Mouse (Mus musculus) hindbrain, embryonic 11.5 days (tissue): ENCODE data around the gene Abca7. TPM values are rescaled to one million over a fixed set of nuclear protein-coding genes. Genes with fewer than 3 reads are reported as not detected.
A peak's percentile ranks its signal among the peaks of the same experiment; 100 is the strongest.

Experiments
- ATAC-seq: fragments of 200-750 bp; cut with Nextera tagmentation; 2 replicates; pipeline ENCODE4 v1.8.0; 2017; ENCODE audit warnings: mild to moderate bottlenecking, moderate TSS enrichment, moderate library complexity; ENCODE audit not compliant: low FRiP score
- DNase-seq: peaks from one replicate; pipeline ENCODE4 v3.0.0-alpha.2; 2015; ENCODE audit warnings: low spot score
- H3K27ac ChIP-seq: fragments of 300-500 bp; sonication (generic); 2 replicates; pipeline ENCODE4 v1.5.1; 2014; ENCODE audit warnings: mild to moderate bottlenecking, low read depth, low read length
- H3K27me3 ChIP-seq: fragments of 300-500 bp; sonication (generic); 2 replicates; pipeline ENCODE4 v1.6.1; 2014; ENCODE audit warnings: mild to moderate bottlenecking, low read length, moderate library complexity, mixed read lengths; ENCODE audit not compliant: control insufficient read depth, insufficient read depth
- H3K36me3 ChIP-seq: fragments of 300-500 bp; sonication (generic); 2 replicates; pipeline ENCODE4 v1.6.1; 2014; ENCODE audit warnings: mild to moderate bottlenecking, low read length, moderate library complexity, mixed read lengths; ENCODE audit not compliant: control insufficient read depth, insufficient read depth
- H3K4me1 ChIP-seq: fragments of 300-500 bp; sonication (generic); replicated peaks from 2 replicates; pipeline ENCODE4 v1.6.1; 2014; ENCODE audit warnings: low read length, mixed read lengths; ENCODE audit not compliant: control insufficient read depth, insufficient read depth
- H3K4me2 ChIP-seq: fragments of 300-500 bp; sonication (generic); replicated peaks from 2 replicates; pipeline ENCODE4 v1.6.1; 2014; ENCODE audit warnings: mild to moderate bottlenecking, low read depth, low read length
- H3K4me3 ChIP-seq: fragments of 300-500 bp; sonication (generic); 2 replicates; pipeline ENCODE4 v1.5.1; 2014; ENCODE audit warnings: low read depth, low read length
- H3K9ac ChIP-seq: fragments of 300-500 bp; sonication (generic); 2 replicates; pipeline ENCODE4 v1.6.1; 2014; ENCODE audit warnings: low read depth, low read length
- H3K9me3 ChIP-seq: fragments of 300-500 bp; sonication (generic); 2 replicates; pipeline ENCODE4 v1.6.1; 2016; ENCODE audit warnings: low read length; ENCODE audit not compliant: control insufficient read depth
- WGBS: fragments of 180-500 bp; shearing (Covaris S2); extraction: QIAGEN DNeasy Blood & Tissue Kit; methylation state at CpG from one replicate; pipeline ENCODE4 v1.1.7; 2014; 5-methylcytosine and 5-hydroxymethylcytosine counted together
- polyA plus RNA-seq: library from polyadenylated mRNA; unstranded; fragments of >200 nt; fragmentation: Nextera tagmentation; extraction: Ambion mirVana; gene quantifications from 2 replicates; pipeline ENCODE4 v1.2.1, GENCODE M21; 2014

Gene Abca7
- polyA plus RNA-seq, 1 experiment from 2014 or later = 2.6 TPM

GRCm38 (mm10) chr10:80025044-80025347 lies 28.7 kb downstream of the Abca7 start:
- Histone ChIP-seq H3K9me3 (no peaks in the 10 kb centered on the region), H3K4me3 (no peak overlapping the region), H3K27me3 (0 out of 2 replicates have a peak, but pooled peaks cover 2% of the 10 kb centered on the region), H3K9ac (no peak overlapping the region), H3K4me1 (no peaks in the 10 kb centered on the region), H3K36me3 (no peaks in the 10 kb centered on the region), H3K4me2 (no peak overlapping the region), H3K27ac (no peak overlapping the region)
- no peak for ATAC-seq
- 52% methylated on average over 4 of the region's 4 CpGs for WGBS
- no peak for DNase-seq

DNA sequence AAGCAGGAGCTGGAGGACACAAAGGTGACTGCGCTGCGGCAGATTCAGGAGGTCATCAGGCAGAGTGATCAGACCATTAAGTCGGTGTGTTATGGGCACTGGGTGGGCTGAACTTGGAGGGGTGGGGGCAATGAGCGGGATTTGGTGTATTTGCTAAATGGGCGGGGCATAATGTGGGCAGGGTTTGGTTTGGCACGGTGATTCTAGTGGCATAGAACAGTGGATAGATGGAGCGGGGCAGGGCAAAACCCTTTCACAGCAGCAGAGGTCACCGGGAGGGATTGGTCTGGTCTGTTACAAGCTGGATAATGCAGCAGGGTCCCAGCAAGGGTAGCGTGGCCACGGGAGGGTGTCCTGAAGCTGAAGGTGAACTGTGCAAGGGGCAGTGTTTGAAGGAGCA lies 29.2 kb downstream of the Abca7 start:
- no peak overlapping the region for H3K4me2 ChIP-seq
- no peak overlapping the region for H3K9ac ChIP-seq
- ATAC-seq (no peak), DNase-seq (no peak)
- 75% methylated on average over 10 of the region's 10 CpGs for WGBS
- H3K4me3 ChIP-seq = no peak overlapping the region
- H3K9me3 ChIP-seq = no peaks in the 10 kb centered on the region
- no peak overlapping the region for H3K27ac ChIP-seq
- H3K27me3 ChIP-seq = 0 out of 2 replicates have a peak, but pooled peaks cover 2% of the 10 kb centered on the region
- no peaks in the 10 kb centered on the region for H3K4me1 ChIP-seq
- no peaks in the 10 kb centered on the region for H3K36me3 ChIP-seq

DNA sequence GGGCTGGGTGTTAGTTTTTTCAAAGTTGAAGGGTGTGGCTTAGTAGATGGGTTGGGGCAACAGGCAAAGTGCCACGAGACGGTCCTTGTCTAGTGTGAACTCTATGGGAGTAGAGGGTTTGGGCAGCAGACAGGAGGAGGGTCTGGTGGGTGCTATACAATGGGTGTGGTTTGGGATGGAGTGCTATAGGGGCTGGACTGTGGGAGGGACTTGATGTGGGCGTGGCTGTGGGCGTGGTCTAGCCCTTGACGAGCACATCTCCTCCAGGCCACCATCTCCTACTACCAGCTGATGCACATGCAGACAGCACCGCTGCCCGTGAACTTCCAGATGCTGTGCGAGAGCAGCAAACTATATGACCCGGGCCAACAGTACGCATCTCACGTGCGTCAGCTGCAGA lies 29.6 kb downstream of the Abca7 start:
- H3K4me3 ChIP-seq = no peak overlapping the region
- H3K9ac ChIP-seq = no peak overlapping the region
- ATAC-seq (peak; percentile 49; the same call in 1 of the 2 replicates), DNase-seq (peak; percentile 52)
- H3K27ac ChIP-seq = no peak overlapping the region
- H3K4me1 ChIP-seq = no peaks in the 10 kb centered on the region
- H3K36me3 ChIP-seq = no peaks in the 10 kb centered on the region
- H3K4me2 ChIP-seq = no peak overlapping the region
- no peaks in the 10 kb centered on the region for H3K9me3 ChIP-seq
- 61% methylated on average over 12 of the region's 12 CpGs for WGBS
- no peaks in the 10 kb centered on the region for H3K27me3 ChIP-seq

GRCm38 (mm10) chr10:80027681-80028520 lies 31.6 kb downstream of the Abca7 start:
- ATAC-seq (no peak), DNase-seq (no peak)
- H3K4me1 ChIP-seq = no peaks in the 10 kb centered on the region
- H3K9ac ChIP-seq = no peak overlapping the region
- H3K36me3 ChIP-seq = no peaks in the 10 kb centered on the region
- H3K4me3 ChIP-seq = no peak overlapping the region
- no peak overlapping the region for H3K27ac ChIP-seq
- H3K27me3 ChIP-seq = no peaks in the 10 kb centered on the region
- H3K4me2 ChIP-seq = no peak overlapping the region
- WGBS = 68% methylated on average over 20 of the region's 20 CpGs
- H3K9me3 ChIP-seq = no peaks in the 10 kb centered on the region

- Histone ChIP-seq H3K4me3 (no peak overlapping the region), H3K36me3 (no peaks in the 10 kb centered on the region), H3K27me3 (no peaks in the 10 kb centered on the region), H3K4me1 (no peaks in the 10 kb centered on the region), H3K4me2 (no peak overlapping the region), H3K9me3 (no peaks in the 10 kb centered on the region), H3K27ac (no peak overlapping the region), H3K9ac (no peak overlapping the region)
- 95% methylated on average over 13 of the region's 13 CpGs for WGBS
- DNase-seq = no peak
- no peak for ATAC-seq
Observed at GRCm38 (mm10) chr10:80028521-80028846, 32.2 kb downstream of the Abca7 start.

DNA sequence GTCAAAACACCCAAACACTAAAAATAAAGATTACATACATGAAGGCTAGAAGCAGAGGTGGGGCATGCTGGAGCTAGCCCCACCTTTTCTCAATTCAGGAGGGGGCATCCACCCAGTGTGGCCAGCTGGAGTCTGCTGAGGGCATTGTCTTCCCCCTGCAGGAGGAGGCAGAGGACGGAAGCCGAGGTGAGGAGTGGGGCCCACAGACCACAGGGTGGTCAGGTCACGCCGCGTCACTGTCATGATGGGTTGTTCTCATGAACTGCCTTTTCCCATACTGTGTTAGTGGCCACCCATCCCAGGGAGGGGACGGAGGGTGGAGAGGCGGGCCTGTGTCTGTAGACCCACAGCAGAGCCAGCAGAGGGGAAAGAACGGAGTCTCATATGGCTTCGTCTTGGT lies 33.9 kb downstream of the Abca7 start:
- Histone ChIP-seq H3K27ac (no peak overlapping the region), H3K36me3 (peaks cover under 1% of the 10 kb centered on the region; the same call in 1 of the 2 replicates), H3K9me3 (no peaks in the 10 kb centered on the region), H3K4me3 (no peak overlapping the region), H3K4me2 (no peak overlapping the region), H3K27me3 (no peaks in the 10 kb centered on the region), H3K9ac (no peak overlapping the region), H3K4me1 (no peaks in the 10 kb centered on the region)
- DNase-seq (no peak), ATAC-seq (no peak)
- WGBS = 89% methylated on average over 9 of the region's 9 CpGs

DNA sequence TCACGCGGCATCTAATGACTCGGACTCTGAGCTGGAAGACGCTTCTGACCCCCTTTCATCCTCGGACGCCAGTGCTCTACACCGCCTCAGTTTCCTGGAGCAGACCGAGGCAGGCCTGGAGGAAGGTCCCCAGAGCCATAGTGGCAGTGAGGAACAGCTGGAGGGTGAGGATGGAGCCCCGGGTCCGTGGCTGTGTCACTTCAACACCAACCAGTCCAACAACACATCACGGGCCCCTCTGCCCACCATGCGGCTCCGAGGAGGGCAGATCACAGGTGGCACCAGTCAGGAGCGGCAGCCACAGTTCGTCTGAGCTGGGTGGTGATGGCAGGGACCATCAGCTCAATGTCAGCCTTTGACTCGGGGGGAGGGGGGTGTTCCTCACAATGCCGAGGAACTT lies 34.4 kb downstream of the Abca7 start:
- H3K9me3 ChIP-seq = no peaks in the 10 kb centered on the region
- no peak for ATAC-seq
- H3K4me2 ChIP-seq = no peak overlapping the region
- H3K27me3 ChIP-seq = no peaks in the 10 kb centered on the region
- H3K4me1 ChIP-seq = no peaks in the 10 kb centered on the region
- H3K27ac ChIP-seq = no peak overlapping the region
- DNase-seq = no peak
- peak overlapping the region; percentile 31; the same call in 1 of the 2 replicates for H3K9ac ChIP-seq
- WGBS = 91% methylated on average over 17 of the region's 17 CpGs
- peaks cover 6% of the 10 kb centered on the region; the same call in 1 of the 2 replicates for H3K36me3 ChIP-seq
- H3K4me3 ChIP-seq = no peak overlapping the region

GRCm38 (mm10) chr10:80032799-80033480 lies 36.6 kb downstream of the Abca7 start:
- H3K4me1 ChIP-seq = no peaks in the 10 kb centered on the region
- DNase-seq = no peak
- WGBS = 73% methylated on average over 5 of the region's 5 CpGs
- no peak overlapping the region for H3K4me3 ChIP-seq
- H3K36me3 ChIP-seq = peaks cover 9% of the 10 kb centered on the region; the same call in 1 of the 2 replicates
- no peak overlapping the region for H3K4me2 ChIP-seq
- no peak overlapping the region for H3K9ac ChIP-seq
- no peaks in the 10 kb centered on the region for H3K27me3 ChIP-seq
- no peaks in the 10 kb centered on the region for H3K9me3 ChIP-seq
- ATAC-seq = no peak
- H3K27ac ChIP-seq = peak overlapping the region; percentile 18; the same call in 1 of the 2 replicates
